Mouse (Mus musculus) adrenal gland, postnatal 10 days (tissue): ENCODE results near the gene Sox18. TPM values are rescaled to one million over a fixed set of nuclear protein-coding genes. Genes with fewer than 3 reads are reported as not detected.

Experiments
- DNase-seq: peaks from one replicate; pipeline ENCODE4 v3.0.0; 2021; ENCODE audit warnings: mixed read lengths
- total RNA-seq, 2 experiments: library from RNA; stranded (reverse); gene quantifications; 2 replicates each; pipeline ENCODE4 v1.2.3; 2021

Gene Sox18
- total RNA-seq, 2 experiments from 2014 or later = 59.1 to 62.5 TPM

DNA sequence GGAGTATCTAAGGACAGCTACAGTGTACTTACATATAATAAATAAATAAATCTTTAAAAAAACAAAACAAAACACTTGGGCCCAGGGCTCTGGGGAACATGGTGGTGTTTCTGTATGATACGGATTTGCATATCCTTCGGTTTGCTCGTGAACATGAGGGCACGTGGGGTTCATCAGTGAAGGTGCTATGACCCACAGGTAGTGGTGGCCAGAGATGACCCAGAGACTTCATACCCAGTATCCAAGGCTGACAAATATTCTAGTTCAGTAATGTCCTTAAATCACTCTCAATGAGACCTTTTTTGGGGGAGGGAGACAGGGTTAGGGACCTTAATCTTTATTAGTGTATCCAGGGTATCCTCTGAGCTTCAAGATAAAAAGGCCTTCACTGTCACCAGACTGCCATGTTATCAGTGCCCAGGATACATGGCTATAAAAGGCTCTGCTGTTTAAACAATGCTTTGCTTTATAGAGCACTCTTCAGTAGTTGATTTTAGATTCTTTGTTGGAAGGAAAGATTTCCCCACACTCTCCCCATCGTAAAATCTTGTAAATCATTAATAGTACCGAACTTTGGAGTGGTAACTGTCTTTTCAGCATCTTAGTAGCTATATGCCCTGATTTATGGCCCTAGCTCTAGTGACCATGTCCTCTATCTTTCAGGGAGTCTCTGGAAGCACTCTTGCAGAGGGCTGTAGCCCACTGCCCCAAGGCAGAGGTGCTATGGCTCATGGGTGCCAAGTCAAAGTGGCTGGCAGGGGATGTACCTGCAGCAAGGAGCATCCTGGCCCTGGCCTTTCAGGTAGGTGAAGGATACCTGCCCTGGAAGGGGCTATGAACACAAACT, 24.6 kb downstream of the Sox18 start:
- no peak for DNase-seq

DNA sequence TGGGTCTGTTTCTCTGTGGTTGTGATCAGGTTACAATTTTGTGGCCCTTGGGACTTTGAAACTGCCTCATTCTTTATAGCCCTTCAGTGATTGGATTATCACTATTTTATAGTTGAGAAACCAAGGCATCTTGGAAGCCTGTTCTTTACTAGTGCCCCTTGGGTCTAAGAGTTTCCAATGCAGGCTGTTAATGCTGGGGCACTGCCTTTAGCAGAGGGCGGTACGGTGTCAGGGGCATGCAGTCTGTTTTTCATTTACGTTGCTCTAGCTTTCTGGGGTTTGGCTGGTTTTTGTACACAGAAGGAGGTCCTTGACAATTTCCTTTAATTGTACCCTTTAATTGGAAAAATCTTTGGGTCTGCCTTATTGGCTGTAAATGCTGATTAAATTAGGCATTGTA, 25.8 kb downstream of the Sox18 start:
- DNase-seq = no peak

DNA sequence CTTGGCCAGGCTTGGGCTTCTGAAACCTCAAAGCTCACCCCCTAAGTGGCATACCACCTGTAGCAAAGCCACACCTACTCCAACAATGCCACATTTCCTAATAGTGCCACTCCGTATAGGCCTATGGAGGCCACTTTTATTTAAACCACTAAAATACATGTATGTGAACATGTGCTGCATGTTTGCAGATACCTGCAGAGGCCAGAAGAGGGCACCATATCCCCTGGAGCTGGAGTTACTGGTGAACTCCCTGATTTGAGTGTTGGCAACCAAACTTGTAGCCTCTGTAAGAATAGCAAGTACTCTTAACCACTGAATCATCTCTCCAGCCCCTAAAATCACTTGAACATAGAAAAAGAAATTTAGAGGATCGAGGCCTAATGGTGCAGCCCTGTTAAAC, 27.1 kb downstream of the Sox18 start:
- DNase-seq = peak; percentile 54

DNA sequence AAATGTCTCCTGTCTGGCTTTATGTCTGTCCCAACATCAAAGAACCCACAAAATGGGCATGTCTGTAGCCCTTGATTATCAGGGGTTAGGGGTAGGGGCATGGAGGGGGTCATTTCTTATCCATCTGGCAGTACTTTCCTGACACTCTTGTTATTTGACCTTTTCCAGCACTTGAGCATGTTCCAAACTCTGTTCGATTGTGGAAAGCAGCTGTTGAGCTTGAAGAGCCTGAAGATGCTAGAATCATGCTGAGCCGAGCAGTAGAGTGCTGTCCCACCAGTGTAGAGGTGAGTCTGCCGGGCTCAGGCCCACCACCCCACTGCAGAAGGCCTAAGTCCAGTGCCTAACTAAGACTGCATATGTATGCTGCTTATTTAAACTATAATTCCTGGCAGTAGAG, 35.6 kb downstream of the Sox18 start:
- DNase-seq = no peak

DNA sequence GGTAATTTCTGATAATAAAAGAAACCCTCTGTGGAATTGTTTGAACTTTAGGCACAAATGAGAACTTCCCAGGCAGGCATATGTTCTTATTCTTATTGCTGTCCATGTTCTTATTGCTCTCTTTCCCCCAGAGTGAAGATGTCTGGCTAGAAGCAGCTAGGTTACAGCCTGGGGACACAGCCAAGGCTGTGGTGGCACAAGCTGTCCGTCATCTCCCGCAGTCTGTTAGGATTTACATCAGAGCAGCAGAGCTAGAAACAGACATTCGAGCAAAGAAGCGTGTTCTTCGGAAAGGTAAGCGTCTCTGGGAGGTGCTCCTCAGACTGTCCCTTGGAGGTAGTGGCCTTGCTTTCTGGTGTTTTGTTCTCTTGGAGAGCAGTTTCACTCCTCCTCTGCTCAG, 38.8 kb downstream of the Sox18 start:
- no peak for DNase-seq

DNA sequence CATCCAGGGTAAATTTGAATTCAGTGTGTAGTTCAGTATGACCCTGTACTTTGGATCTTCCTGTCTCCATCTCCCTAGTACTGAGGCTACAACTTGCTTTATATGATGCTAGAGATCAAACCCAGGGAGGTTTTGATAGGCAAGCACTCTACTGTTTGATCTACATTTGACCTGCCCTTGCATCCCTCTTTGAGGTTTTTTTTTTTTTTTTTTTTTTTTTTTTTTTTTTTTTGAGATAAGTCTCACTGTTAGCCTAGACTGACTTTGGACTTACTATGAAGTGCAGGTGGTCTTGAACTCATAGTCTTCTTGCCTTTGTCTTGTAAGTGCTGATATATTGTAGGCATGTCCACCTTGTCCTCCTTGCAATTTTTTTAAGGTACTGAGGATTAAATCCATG, 43.0 kb downstream of the Sox18 start:
- no peak for DNase-seq

DNA sequence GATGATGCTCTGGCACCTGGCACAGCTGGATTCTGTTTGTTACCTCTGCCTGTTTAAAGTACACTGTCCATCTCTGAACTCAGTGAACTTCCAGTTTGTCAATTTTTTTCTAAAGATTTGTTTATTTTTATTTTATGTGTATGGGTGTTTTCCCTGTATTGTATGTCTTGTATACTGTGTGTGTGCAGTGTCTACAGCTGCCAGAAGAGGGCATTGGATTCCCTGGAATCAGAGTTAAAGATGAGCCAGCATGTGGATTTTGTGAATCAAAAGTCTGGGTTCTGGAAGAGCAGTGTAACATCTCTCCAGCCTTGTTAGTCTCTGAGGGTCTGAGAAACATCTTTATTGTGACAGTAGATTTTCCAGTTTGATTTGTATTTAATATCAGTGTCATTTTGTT, 48.0 kb downstream of the Sox18 start:
- peak; percentile 40 for DNase-seq

Other genes starting within 250 kb of the Sox18 start
- gene Zbtb46, start 212.2 kb downstream of the Sox18 start, total RNA-seq = 10 to 100 TPM; 17.2 to 23.6 TPM
- not detected for gene Abhd16b, start 178.4 kb downstream of the Sox18 start, total RNA-seq
- gene Tpd52l2, start 174.5 kb downstream of the Sox18 start, total RNA-seq = 100 to 1,000 TPM in 1 of 2 experiments, 10 to 100 TPM in 1; 95.5 to 108 TPM
- gene Dnajc5, start 151.2 kb downstream of the Sox18 start, total RNA-seq = 10 to 100 TPM; 89.0 to 91.5 TPM
- gene Uckl1, start 86.7 kb downstream of the Sox18 start, total RNA-seq = 10 to 100 TPM; 55.1 to 86.5 TPM
- 10 to 100 TPM; 51.4 to 58.3 TPM for gene Prpf6, start 79.8 kb downstream of the Sox18 start, total RNA-seq
- 10 to 100 TPM; 52.5 to 92.4 TPM for gene Zfp512b, start 78.8 kb downstream of the Sox18 start, total RNA-seq
- 10 to 100 TPM in 1 of 2 experiments, 1 to 10 TPM in 1; 10.0 to 11.7 TPM for gene Samd10, start 72.4 kb downstream of the Sox18 start, total RNA-seq
- gene Gm29797, start 14.6 kb downstream of the Sox18 start, total RNA-seq = not detected
- gene Tcea2, start 8.7 kb upstream of the Sox18 start, total RNA-seq = 10 to 100 TPM; 11.4 to 13.5 TPM
- gene Rgs19, start 22.3 kb upstream of the Sox18 start, total RNA-seq = 10 to 100 TPM; 22.4 to 23.7 TPM
- not detected for gene Lkaaear1, start 26.8 kb upstream of the Sox18 start, total RNA-seq
- 1 to 10 TPM; 1.3 to 2.4 TPM for gene Oprl1, start 43.4 kb upstream of the Sox18 start, total RNA-seq
- 1 to 10 TPM; 6.4 to 8.0 TPM for gene Myt1, start 91.7 kb upstream of the Sox18 start, total RNA-seq
- gene Pcmtd2, start 166.2 kb upstream of the Sox18 start, total RNA-seq = 10 to 100 TPM; 54.3 to 63.2 TPM
- 10 to 100 TPM; 17.0 to 18.1 TPM for gene Polr3k, start 192.7 kb upstream of the Sox18 start, total RNA-seq